Mouse (Mus musculus) lung, postnatal 0 days (tissue): ENCODE results near the gene Sgms1.
A peak's percentile ranks its signal among the peaks of the same experiment; 100 is the strongest.

Experiments used
- CTCF ChIP-seq: IDR thresholded peaks from 2 replicates; pipeline ENCODE4 v1.5.1; 2016; ENCODE audit warnings: antibody characterized with exemption, mild to moderate bottlenecking
- EP300 ChIP-seq: IDR thresholded peaks from 2 replicates; pipeline ENCODE4 v1.6.1; 2016; ENCODE audit warnings: antibody characterized with exemption, mild to moderate bottlenecking, control low read depth

GRCm38 (mm10) chr19:32269844-32270176, 119.7 kb downstream of the Sgms1 start:
- TF ChIP-seq CTCF, result no peak
- peak; percentile 80; the same call in 1 of the 2 replicates for TF ChIP-seq EP300
